In genomic region chr1:181258616-181259015, GRCm38 (mm10) we compare ENCODE assay signal across 13 mouse cellular contexts. TPM values are rescaled to one million over a fixed set of nuclear protein-coding genes. Genes with fewer than 3 reads are reported as not detected.
DNase-seq lines count a peak whose midpoint lies in the region; ATAC-seq and TF ChIP-seq lines count a peak whose summit lies in the region.
"Had no signal": no experiment of that assay in that cellular context is flagged by ENCODE, and none has a peak within 500 bp of the region (broad histone marks: within the 10 kb centered on the region; RNA-seq: fewer than 3 reads in every experiment).

No protein-coding gene starts in this region.

- H3K36me3 ChIP-seq in forebrain, embryonic 10.5 days (replicated peaks): no peaks in the 10 kb centered on the region
- H3K36me3 ChIP-seq in forebrain, embryonic 14.5 days (ENCODE audit: control insufficient read depth, insufficient read depth, low read length): no peaks in the 10 kb centered on the region
- H3K36me3 ChIP-seq in liver, embryonic 13.5 days: no peaks in the 10 kb centered on the region
- H3K36me3 ChIP-seq in testis, adult 2 months (ENCODE audit: control insufficient read depth, insufficient read depth, low read length): no peaks in the 10 kb centered on the region

- no peak for TF ChIP-seq CTCF in testis, adult 2 months (IDR thresholded peaks at IDR 0.05; ENCODE audit: control insufficient read depth, insufficient read depth, insufficient replicate concordance, low read depth, low read length)

- peaks cover 3% of the 10 kb centered on the region; the same call in 1 of the 2 replicates for H3K9me3 ChIP-seq in forebrain, embryonic 10.5 days
- H3K9me3 ChIP-seq in forebrain, embryonic 14.5 days (replicated peaks; ENCODE audit: control insufficient read depth, low read length): no peaks in the 10 kb centered on the region
- no peaks in the 10 kb centered on the region for H3K9me3 ChIP-seq in liver, embryonic 13.5 days (replicated peaks)

- peaks cover 31% of the 10 kb centered on the region for H3K27me3 ChIP-seq in forebrain, embryonic 10.5 days (ENCODE audit: poor library complexity, severe bottlenecking)
- H3K27me3 ChIP-seq in forebrain, embryonic 14.5 days (replicated peaks; ENCODE audit: control insufficient read depth, insufficient read depth, low read length): no peaks in the 10 kb centered on the region
- no peaks in the 10 kb centered on the region for H3K27me3 ChIP-seq in liver, embryonic 13.5 days
- H3K27me3 ChIP-seq in testis, adult 2 months (ENCODE audit: control insufficient read depth, insufficient read depth, low read length): no peaks in the 10 kb centered on the region; the same call in 1 of the 2 replicates

- peaks cover 69% of the 10 kb centered on the region for H3K4me1 ChIP-seq in forebrain, embryonic 10.5 days
- peaks cover 20% of the 10 kb centered on the region for H3K4me1 ChIP-seq in forebrain, embryonic 14.5 days (ENCODE audit: control insufficient read depth, insufficient read depth, low read length)
- peaks cover 95% of the 10 kb centered on the region for H3K4me1 ChIP-seq in liver, embryonic 13.5 days (replicated peaks)
- peaks cover 27% of the 10 kb centered on the region for H3K4me1 ChIP-seq in testis, adult 2 months (ENCODE audit: control insufficient read depth, insufficient read depth, low read length)

- 82% methylated on average over 5 of the region's 5 CpGs for WGBS in forebrain, embryonic 10.5 days
- 82% methylated on average over 5 of the region's 5 CpGs for WGBS in forebrain, embryonic 14.5 days
- 82% methylated on average over 5 of the region's 5 CpGs for WGBS in liver, embryonic 13.5 days (ENCODE audit: insufficient replicate concordance)

- H3K4me2 ChIP-seq in forebrain, embryonic 14.5 days (ENCODE audit: low read length): no peak overlapping the region
- H3K4me2 ChIP-seq in liver, embryonic 13.5 days: peak overlapping the region; percentile 87

- TF ChIP-seq POLR2A in testis, adult 2 months (IDR thresholded peaks at IDR 0.05; ENCODE audit: control insufficient read depth, low read depth, low read length): no peak

- no peak for ATAC-seq in forebrain, embryonic 14.5 days
- ATAC-seq in liver, embryonic 13.5 days (ENCODE audit: low read depth): no peak

- DNase-seq in forebrain, embryonic 10.5 days (ENCODE audit: extremely low spot score, low spot score): no peak
- DNase-seq in forebrain, embryonic 14.5 days (ENCODE audit: low spot score): no peak
- peak; percentile 31 to 59 for DNase-seq in kidney, postnatal 36 days
- DNase-seq in kidney, postnatal 10 days: no peak
- no peak for DNase-seq in liver, embryonic 13.5 days
- no peak for DNase-seq in gastrocnemius, postnatal 10 days
- no peak for DNase-seq in heart, adult 18-20 months
- DNase-seq: adrenal gland, postnatal 10 days; cerebellum, postnatal 25 days; lung, adult 2 months; thymus, postnatal 25 days had no signal

- H3K27ac ChIP-seq in forebrain, embryonic 10.5 days: 0 out of 2 replicates have a peak overlapping the region, but pooled peaks have one; percentile 6
- no peak overlapping the region for H3K27ac ChIP-seq in forebrain, embryonic 14.5 days (ENCODE audit: low read depth, low read length)
- peak overlapping the region; percentile 100 for H3K27ac ChIP-seq in liver, embryonic 13.5 days
- peak overlapping the region; percentile 87 for H3K27ac ChIP-seq in testis, adult 2 months (ENCODE audit: control insufficient read depth, insufficient read depth, low read depth, low read length)

- no peak overlapping the region for H3K4me3 ChIP-seq in forebrain, embryonic 10.5 days
- no peak overlapping the region for H3K4me3 ChIP-seq in forebrain, embryonic 14.5 days (ENCODE audit: low read depth, low read length)
- H3K4me3 ChIP-seq in liver, embryonic 13.5 days (replicated peaks): no peak overlapping the region
- H3K4me3 ChIP-seq in testis, adult 2 months (ENCODE audit: control insufficient read depth, low read depth, low read length): no peak overlapping the region
- H3K4me3 ChIP-seq: myocyte had no signal

- H3K9ac ChIP-seq in forebrain, embryonic 14.5 days (ENCODE audit: low read length): no peak overlapping the region
- peak overlapping the region; percentile 84 for H3K9ac ChIP-seq in liver, embryonic 13.5 days

RNA-seq across cellular contexts. Expression of gene Wdr26, which starts 46.8 kb away (rescaled TPM):
- polyA plus RNA-seq in forebrain, embryonic 10.5 days (2016; fragmentation: Nextera tagmentation; extraction: Ambion mirVana): 26.3 and 28.1 TPM in 2 replicates
- polyA plus RNA-seq in forebrain, embryonic 14.5 days (2014; fragmentation: Nextera tagmentation; extraction: Ambion mirVana): 38.0 and 38.5 TPM in 2 replicates
- polyA plus RNA-seq in liver, embryonic 13.5 days (2015; fragmentation: Nextera tagmentation; extraction: Ambion mirVana): 55.6 and 62.5 TPM in 2 replicates
- polyA plus RNA-seq in testis, adult 2 months (2012; rRNA removed): 94.0 and 96.3 TPM in 2 replicates
- total RNA-seq in gastrocnemius, postnatal 10 days (2021): 100 to 1,000 TPM; 105 to 116 TPM
- 10 to 100 TPM; 90.9 to 94.5 TPM for total RNA-seq in heart, adult 18-20 months (2021)

Comparison
In these comparisons a context has a peak if more than half of its experiments do, and no peak if none do; other contexts are left out.
1. DNase-seq: peak in kidney, postnatal 36 days (2 of 2); none in forebrain, embryonic 10.5 days (single experiment), forebrain, embryonic 14.5 days (single experiment), kidney, postnatal 10 days (single experiment), liver, embryonic 13.5 days (single experiment), gastrocnemius, postnatal 10 days (single experiment) and heart, adult 18-20 months (0 of 2).